Mouse (Mus musculus): ENCODE results near the gene Clec3a. TPM values are rescaled to one million over a fixed set of nuclear protein-coding genes. Genes with fewer than 3 reads are reported as not detected.

Gene Clec3a
- polyA plus RNA-seq, 1 experiment, result not detected

- DNase-seq (ENCODE audit: low spot score), result no peak
These were observed 40.4 kb downstream of the Clec3a start for GRCm38 (mm10) chr8:114458113-114458784.

- no peak for DNase-seq (ENCODE audit: low spot score)
These were observed 42.7 kb downstream of the Clec3a start for GRCm38 (mm10) chr8:114460600-114460999.

- no peak for DNase-seq (ENCODE audit: low spot score)
These were observed 44.7 kb downstream of the Clec3a start for GRCm38 (mm10) chr8:114462591-114462990.

GRCm38 (mm10) chr8:114463305-114463704 is 45.4 kb downstream of the Clec3a start:
- no peak for DNase-seq (ENCODE audit: low spot score)

- no peak for DNase-seq (ENCODE audit: low spot score)
These were observed 50.8 kb downstream of the Clec3a start for GRCm38 (mm10) chr8:114468526-114469207.

- no peak for DNase-seq (ENCODE audit: low spot score)
These were observed 51.3 kb downstream of the Clec3a start for GRCm38 (mm10) chr8:114469208-114469590.

- no peak for DNase-seq (ENCODE audit: low spot score)
These were observed 55.7 kb downstream of the Clec3a start for GRCm38 (mm10) chr8:114473546-114473945.

Other genes starting within 250 kb of the Clec3a start
- 1.2 and 1.4 TPM in 2 replicates for gene Vat1l, start 212.5 kb upstream of the Clec3a start, polyA plus RNA-seq (2012; rRNA removed)
- gene Wwox, start 21.6 kb downstream of the Clec3a start, polyA plus RNA-seq (2012; rRNA removed), result 7.9 and 10.1 TPM in 2 replicates

Data from urinary bladder, adult 2 months (tissue).